Mouse (Mus musculus) ES-E14 (cell line): ENCODE results near the gene Kif20b. TPM values are rescaled to one million over a fixed set of nuclear protein-coding genes. Genes with fewer than 3 reads are reported as not detected.

ENCODE experiments used
- DNase-seq: peaks from one replicate; pipeline ENCODE4 v3.0.0-alpha.2; 2013; ENCODE audit warnings: low read depth, low spot score
- H3K27ac ChIP-seq: 2 replicates; pipeline ENCODE4 v1.5.1; 2012; ENCODE audit warnings: low read depth, mild to moderate bottlenecking, low read length, moderate library complexity, mixed read lengths; ENCODE audit not compliant: poor library complexity, insufficient read depth, severe bottlenecking
- H3K36me3 ChIP-seq: 2 replicates; pipeline ENCODE4 v1.6.1; 2012; ENCODE audit warnings: mild to moderate bottlenecking, low read length, moderate library complexity, mixed read lengths; ENCODE audit not compliant: control insufficient read depth, poor library complexity, insufficient read depth, severe bottlenecking
- H3K4me1 ChIP-seq, 2 experiments: fragments of 150-350 bp in 1 of 2; sonication (generic) in 1 of 2; 2 replicates each; pipeline ENCODE4 v1.6.1; 2012; ENCODE audit warnings: low read length in 2 of 2, mild to moderate bottlenecking in 1 of 2, mixed read lengths in 1 of 2; ENCODE audit not compliant: control insufficient read depth in 2 of 2, insufficient read depth in 2 of 2, poor library complexity in 1 of 2
- H3K4me3 ChIP-seq, 2 experiments: fragments of 150-350 bp in 1 of 2; sonication (generic) in 1 of 2; 2 replicates each; pipeline ENCODE4 v1.5.1; 2012; ENCODE audit warnings: low read length in 2 of 2, low read depth in 1 of 2, mild to moderate bottlenecking in 1 of 2, mixed read lengths in 1 of 2; ENCODE audit not compliant: insufficient read depth in 1 of 2, poor library complexity in 1 of 2, severe bottlenecking in 1 of 2
- H3K9ac ChIP-seq: 2 replicates; pipeline ENCODE4 v1.6.1; 2012; ENCODE audit warnings: low read depth, mild to moderate bottlenecking, low read length, mixed read lengths; ENCODE audit not compliant: poor library complexity, insufficient read depth, severe bottlenecking
- H3K9me3 ChIP-seq: fragments of 150-350 bp; sonication (generic); 2 replicates; pipeline ENCODE4 v1.6.1; 2012; ENCODE audit warnings: low read depth, mild to moderate bottlenecking, low read length; ENCODE audit not compliant: control insufficient read depth, insufficient read depth
- CHD2 ChIP-seq: IDR thresholded peaks from 2 replicates; pipeline ENCODE4 v1.6.1; 2014; ENCODE audit warnings: mild to moderate bottlenecking, low read depth, low read length, inconsistent platforms
- HCFC1 ChIP-seq: IDR thresholded peaks from 2 replicates; pipeline ENCODE4 v1.6.1; 2012; ENCODE audit warnings: low read length, inconsistent platforms, borderline replicate concordance; ENCODE audit not compliant: insufficient read depth
- MAFK ChIP-seq: IDR thresholded peaks from 2 replicates; pipeline ENCODE4 v1.6.1; 2014; ENCODE audit warnings: mild to moderate bottlenecking, low read depth, low read length, inconsistent platforms; ENCODE audit not compliant: insufficient read depth
- ZC3H11A ChIP-seq: IDR thresholded peaks from 2 replicates; pipeline ENCODE4 v1.6.1; 2012; ENCODE audit warnings: low read depth, mild to moderate bottlenecking, inconsistent platforms, low read length, borderline replicate concordance
- ZNF384 ChIP-seq: IDR thresholded peaks from 2 replicates; pipeline ENCODE4 v1.6.1; 2012; ENCODE audit warnings: low read depth, low read length, inconsistent platforms
- in situ Hi-C, 2 experiments: fragments of 600-800 bp; cut with MboI; formaldehyde crosslinking; loops; one replicate each; pipeline ENCODE4 v1.15.1; 2025; ENCODE audit warnings: low sequenced_read_pairs in 2 of 2, inconsistent platforms in 1 of 2; ENCODE audit not compliant: unreplicated experiment in 2 of 2
- total RNA-seq: library from RNA; depleted of rRNA; stranded (reverse); fragments of 300-350 nt; gene quantifications from 2 replicates; pipeline ENCODE4 v1.2.3, GENCODE M21; 2012

Gene Kif20b
- total RNA-seq, 1 experiment: 68.0 TPM

DNA sequence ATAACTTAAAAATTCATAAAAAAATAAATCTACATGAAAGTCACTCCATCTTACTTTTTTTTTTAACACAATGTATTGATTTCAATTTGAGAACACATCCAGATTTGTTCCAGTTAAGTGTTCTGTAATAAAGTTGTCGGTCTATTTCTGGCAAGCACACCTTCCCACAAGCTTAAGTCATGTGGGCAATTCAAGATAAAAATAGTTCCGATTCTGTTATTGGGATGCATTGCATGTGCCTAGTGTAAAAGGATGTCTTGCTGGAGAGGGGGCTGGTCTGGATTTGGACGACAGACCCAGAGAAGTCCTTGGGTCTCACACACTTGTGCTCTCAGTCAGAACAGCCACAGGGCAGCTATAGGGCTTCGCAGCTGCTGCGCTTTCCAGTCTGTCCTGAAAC lies 15.4 kb upstream of the Kif20b start:
- no peaks in the 10 kb centered on the region for H3K36me3 ChIP-seq
- no peak overlapping the region for H3K27ac ChIP-seq
- H3K4me3 ChIP-seq: no peak overlapping the region
- in situ Hi-C loops: no loop called here
- peaks cover 3 to 13% of the 10 kb centered on the region in 2 experiments; a peak in 3 of 4 replicates for H3K4me1 ChIP-seq
- DNase-seq: no peak
- H3K9ac ChIP-seq: no peak overlapping the region
- no peaks in the 10 kb centered on the region for H3K9me3 ChIP-seq
- no peak for TF ChIP-seq MAFK
- no peak for TF ChIP-seq HCFC1
- TF ChIP-seq CHD2: no peak
- no peak for TF ChIP-seq ZNF384
- no peak for TF ChIP-seq ZC3H11A

DNA sequence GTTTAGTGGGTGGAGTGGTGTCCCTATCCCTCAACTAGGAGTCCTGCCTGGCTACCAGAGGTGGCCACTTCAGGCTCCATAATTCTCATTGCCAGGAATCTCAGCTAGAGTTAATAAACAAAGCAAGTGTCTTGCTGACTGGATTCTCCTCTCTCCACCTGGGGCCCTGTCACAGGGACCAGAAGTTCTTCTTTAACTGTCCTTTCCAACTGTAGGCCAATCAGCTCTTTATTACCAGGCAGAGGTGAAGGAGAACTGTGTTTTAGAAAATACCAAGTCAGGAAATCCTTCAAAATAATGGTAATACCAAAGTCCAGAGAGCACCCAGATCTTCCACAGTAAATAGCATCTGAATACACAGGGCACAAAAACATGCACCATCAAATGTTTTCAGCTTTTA lies 9.8 kb upstream of the Kif20b start:
- Histone ChIP-seq H3K36me3 (no peaks in the 10 kb centered on the region), H3K4me3 (no peak overlapping the region), H3K27ac (no peak overlapping the region), H3K4me1 (peaks cover 0 to 7% of the 10 kb centered on the region in 2 experiments; a peak in 3 of 4 replicates), H3K9me3 (no peaks in the 10 kb centered on the region), H3K9ac (no peak overlapping the region)
- no peak for DNase-seq
- TF ChIP-seq ZC3H11A (no peak), CHD2 (no peak), ZNF384 (no peak), MAFK (no peak), HCFC1 (no peak)
- in situ Hi-C loops: no loop called here

DNA sequence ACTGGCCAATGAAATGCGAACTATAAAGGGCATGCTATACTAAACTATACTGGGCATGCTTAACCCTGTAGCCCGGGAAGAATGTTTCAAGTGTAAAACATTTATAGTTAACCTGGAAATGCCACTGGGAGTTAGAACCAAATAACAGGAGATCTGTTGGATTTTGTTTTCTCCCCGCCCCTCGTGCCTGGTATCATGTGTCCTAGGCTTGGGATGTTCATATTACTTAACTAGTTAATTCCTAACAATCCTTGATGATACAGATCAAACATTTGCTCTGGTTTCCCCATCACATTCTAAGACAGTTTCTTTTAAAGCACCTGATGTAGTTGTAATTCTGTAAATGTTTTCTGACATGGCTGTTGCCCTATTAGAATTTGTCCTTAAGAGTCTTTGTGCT lies 2.1 kb upstream of the Kif20b start:
- Histone ChIP-seq H3K4me3 (no peak overlapping the region), H3K4me1 (peaks cover 2 to 5% of the 10 kb centered on the region in 2 experiments; a peak in 1 of 4 replicates), H3K27ac (no peak overlapping the region), H3K9me3 (no peaks in the 10 kb centered on the region), H3K9ac (no peak overlapping the region), H3K36me3 (peaks cover 6% of the 10 kb centered on the region)
- DNase-seq: no peak
- in situ Hi-C loops: no loop called here
- TF ChIP-seq HCFC1 (no peak), ZC3H11A (no peak), MAFK (no peak), CHD2 (no peak)

DNA sequence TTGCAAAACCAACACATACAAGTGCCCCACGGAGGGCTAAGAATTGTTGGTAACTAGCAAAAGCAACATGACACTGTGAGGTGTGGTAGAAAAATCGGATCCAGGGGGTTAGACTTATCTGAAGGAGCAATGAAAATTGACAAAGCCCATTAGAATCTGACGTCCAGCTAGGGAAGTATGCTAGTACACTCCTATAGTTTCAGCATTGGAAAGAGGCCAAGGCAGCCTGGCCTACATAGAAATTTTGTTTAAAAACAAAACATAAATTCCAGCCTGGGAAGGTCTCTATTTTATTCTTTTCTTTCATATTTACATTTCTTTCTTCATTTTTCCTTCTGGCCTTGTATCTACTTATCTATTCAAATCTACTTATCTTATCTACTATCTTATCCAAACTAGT lies 1.6 kb upstream of the Kif20b start:
- Histone ChIP-seq H3K9me3 (no peaks in the 10 kb centered on the region), H3K36me3 (peaks cover 8% of the 10 kb centered on the region), H3K27ac (no peak overlapping the region), H3K4me3 (no peak overlapping the region; a peak in 1 of 4 replicates), H3K4me1 (peaks cover 2 to 5% of the 10 kb centered on the region in 2 experiments; a peak in 1 of 4 replicates), H3K9ac (no peak overlapping the region)
- no peak for TF ChIP-seq MAFK
- no peak for TF ChIP-seq HCFC1
- TF ChIP-seq ZC3H11A: no peak
- in situ Hi-C loops: no loop called here
- no peak for DNase-seq

DNA sequence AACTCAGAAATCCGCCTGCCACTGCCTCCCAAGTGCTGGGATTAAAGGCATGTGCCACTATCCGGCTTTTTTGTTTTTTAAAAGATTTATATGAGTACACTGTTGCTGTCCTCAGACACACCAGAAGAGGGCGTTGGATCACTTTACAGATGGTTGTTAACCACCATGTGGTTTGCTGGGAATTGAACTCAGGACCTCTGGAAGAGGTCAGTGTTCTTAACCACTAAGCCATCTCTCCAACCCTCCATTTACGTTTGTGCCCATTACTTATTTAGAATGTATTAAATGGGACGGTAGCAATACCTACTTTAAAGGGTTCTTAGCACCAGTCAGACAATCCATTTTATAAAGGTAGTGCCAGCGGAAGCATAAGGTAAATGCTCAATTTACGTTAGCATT lies 909 bp upstream of the Kif20b start:
- H3K4me3 ChIP-seq: peak overlapping the region; percentile 85 to 99; a peak in 3 of 4 replicates
- DNase-seq: no peak
- no peak overlapping the region for H3K27ac ChIP-seq
- H3K36me3 ChIP-seq: peaks cover 10% of the 10 kb centered on the region
- in situ Hi-C loops: no loop called here
- peaks cover 2 to 5% of the 10 kb centered on the region in 2 experiments; a peak in 1 of 4 replicates for H3K4me1 ChIP-seq
- TF ChIP-seq CHD2: no peak
- TF ChIP-seq ZNF384: no peak
- H3K9ac ChIP-seq: peak overlapping the region; percentile 86; the same call in 1 of the 2 replicates
- no peaks in the 10 kb centered on the region for H3K9me3 ChIP-seq
